Mouse (Mus musculus): ENCODE data around the gene Disp3. TPM values are rescaled to one million over a fixed set of nuclear protein-coding genes. Genes with fewer than 3 reads are reported as not detected.

The Disp3 gene
- polyA plus RNA-seq, 1 experiment: 28.4 TPM

GRCm38 (mm10) chr4:148240387-148240786 lies 47.4 kb downstream of the Disp3 start:
- DNase-seq (ENCODE audit: low read depth): peak; percentile 79
- TF ChIP-seq CTCF (IDR thresholded peaks at IDR 0.05; ENCODE audit: borderline replicate concordance, extremely low read depth, insufficient read depth, insufficient read length): no peak
- no peak for TF ChIP-seq POLR2A (IDR thresholded peaks at IDR 0.05; ENCODE audit: borderline replicate concordance, extremely low read depth, insufficient read depth, insufficient read length, poor library complexity, severe bottlenecking)

GRCm38 (mm10) chr4:148239474-148240130 lies 48.2 kb downstream of the Disp3 start:
- no peak for TF ChIP-seq POLR2A (IDR thresholded peaks at IDR 0.05; ENCODE audit: borderline replicate concordance, extremely low read depth, insufficient read depth, insufficient read length, poor library complexity, severe bottlenecking)
- TF ChIP-seq CTCF (IDR thresholded peaks at IDR 0.05; ENCODE audit: borderline replicate concordance, extremely low read depth, insufficient read depth, insufficient read length): no peak
- DNase-seq (ENCODE audit: low read depth): peak; percentile 81

DNA sequence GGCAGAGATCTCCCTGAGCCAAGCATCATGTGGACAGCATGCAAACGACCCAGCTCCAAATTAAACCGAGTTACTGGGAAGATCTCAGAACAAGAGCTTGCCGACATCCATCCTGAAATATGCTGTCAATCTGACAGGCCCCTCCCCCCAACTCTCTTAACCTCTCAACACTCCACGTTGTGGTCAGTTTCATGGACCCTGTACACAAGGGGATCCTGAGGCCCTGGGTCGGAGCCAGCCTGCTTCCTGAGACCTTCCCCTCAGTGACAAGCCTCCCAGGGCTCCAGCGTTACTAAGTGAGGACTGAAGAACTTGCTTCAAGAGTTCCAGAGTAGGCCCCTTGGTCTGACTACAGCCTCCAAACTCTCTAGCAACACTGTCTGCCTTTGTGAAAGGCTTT lies 48.8 kb downstream of the Disp3 start:
- TF ChIP-seq CTCF (IDR thresholded peaks at IDR 0.05; ENCODE audit: borderline replicate concordance, extremely low read depth, insufficient read depth, insufficient read length): no peak
- TF ChIP-seq POLR2A (IDR thresholded peaks at IDR 0.05; ENCODE audit: borderline replicate concordance, extremely low read depth, insufficient read depth, insufficient read length, poor library complexity, severe bottlenecking): no peak
- no peak for DNase-seq (ENCODE audit: low read depth)

DNA sequence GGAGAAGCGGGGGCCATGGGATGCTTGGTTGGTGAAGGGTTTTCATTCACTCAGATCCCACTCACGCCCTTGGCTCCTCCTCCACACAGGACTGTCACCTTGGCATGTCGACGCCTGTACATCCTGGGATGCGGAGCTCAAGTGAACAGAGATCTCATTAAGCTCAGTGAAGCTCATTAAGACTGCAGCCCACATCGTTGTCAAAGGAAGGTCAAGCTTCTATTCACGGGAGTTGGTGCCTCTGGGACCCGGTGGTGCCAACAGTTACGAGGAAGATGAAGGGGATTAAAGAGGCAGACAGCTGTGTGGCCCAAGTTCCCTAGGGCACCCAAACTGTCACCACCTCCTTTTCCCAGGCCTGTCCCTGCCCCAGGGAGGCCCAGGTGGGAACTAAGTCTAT lies 49.5 kb downstream of the Disp3 start:
- TF ChIP-seq CTCF (IDR thresholded peaks at IDR 0.05; ENCODE audit: borderline replicate concordance, extremely low read depth, insufficient read depth, insufficient read length) (no peak), POLR2A (IDR thresholded peaks at IDR 0.05; ENCODE audit: borderline replicate concordance, extremely low read depth, insufficient read depth, insufficient read length, poor library complexity, severe bottlenecking) (no peak)
- peak; percentile 55 for DNase-seq (ENCODE audit: low read depth)

DNA sequence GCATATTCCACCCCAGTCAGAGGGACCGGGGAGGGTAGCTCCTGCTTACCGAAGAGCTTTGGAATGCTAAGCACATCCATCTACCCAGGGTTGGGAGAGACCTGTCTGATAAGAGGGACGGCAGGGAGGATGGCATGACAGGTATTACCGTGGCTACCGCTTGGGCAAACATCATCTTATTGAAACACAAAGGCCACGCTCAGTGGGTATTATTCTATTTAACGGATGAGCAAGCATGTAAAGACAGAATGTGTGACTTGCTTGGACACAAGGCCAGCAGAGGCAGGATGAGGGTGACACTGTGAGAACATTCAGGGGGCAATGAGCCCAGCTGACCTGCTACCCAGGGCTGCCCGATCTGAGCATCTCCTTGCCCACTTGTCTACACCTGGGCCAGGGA lies 51.1 kb downstream of the Disp3 start:
- TF ChIP-seq POLR2A (IDR thresholded peaks at IDR 0.05; ENCODE audit: borderline replicate concordance, extremely low read depth, insufficient read depth, insufficient read length, poor library complexity, severe bottlenecking) (no peak), CTCF (IDR thresholded peaks at IDR 0.05; ENCODE audit: borderline replicate concordance, extremely low read depth, insufficient read depth, insufficient read length) (no peak)
- no peak for DNase-seq (ENCODE audit: low read depth)

GRCm38 (mm10) chr4:148233061-148233460 lies 54.7 kb downstream of the Disp3 start:
- TF ChIP-seq POLR2A (IDR thresholded peaks at IDR 0.05; ENCODE audit: borderline replicate concordance, extremely low read depth, insufficient read depth, insufficient read length, poor library complexity, severe bottlenecking) (no peak), CTCF (IDR thresholded peaks at IDR 0.05; ENCODE audit: borderline replicate concordance, extremely low read depth, insufficient read depth, insufficient read length) (no peak)
- DNase-seq (ENCODE audit: low read depth): no peak

DNA sequence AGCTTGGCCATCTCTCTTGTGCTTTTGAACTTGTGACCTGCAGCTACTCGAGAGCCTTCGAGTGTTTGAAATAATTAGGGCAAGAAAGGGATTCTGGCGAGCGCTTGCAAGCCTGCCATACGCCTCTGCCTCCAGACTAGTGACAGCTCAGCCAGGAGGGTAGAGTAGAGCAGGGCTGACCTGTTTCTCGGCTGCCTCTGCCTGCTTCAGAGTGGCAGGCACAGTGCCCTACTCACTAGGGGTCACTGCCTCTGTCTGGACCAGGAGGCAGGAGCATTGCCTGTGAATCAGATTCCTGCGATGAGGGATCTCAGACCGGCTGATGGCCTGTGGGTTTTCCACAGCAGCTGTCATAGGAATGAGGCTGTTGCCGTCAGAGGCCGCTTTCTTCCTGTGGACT lies 55.1 kb downstream of the Disp3 start:
- no peak for DNase-seq (ENCODE audit: low read depth)
- TF ChIP-seq POLR2A (IDR thresholded peaks at IDR 0.05; ENCODE audit: borderline replicate concordance, extremely low read depth, insufficient read depth, insufficient read length, poor library complexity, severe bottlenecking) (no peak), CTCF (IDR thresholded peaks at IDR 0.05; ENCODE audit: borderline replicate concordance, extremely low read depth, insufficient read depth, insufficient read length) (no peak)

DNA sequence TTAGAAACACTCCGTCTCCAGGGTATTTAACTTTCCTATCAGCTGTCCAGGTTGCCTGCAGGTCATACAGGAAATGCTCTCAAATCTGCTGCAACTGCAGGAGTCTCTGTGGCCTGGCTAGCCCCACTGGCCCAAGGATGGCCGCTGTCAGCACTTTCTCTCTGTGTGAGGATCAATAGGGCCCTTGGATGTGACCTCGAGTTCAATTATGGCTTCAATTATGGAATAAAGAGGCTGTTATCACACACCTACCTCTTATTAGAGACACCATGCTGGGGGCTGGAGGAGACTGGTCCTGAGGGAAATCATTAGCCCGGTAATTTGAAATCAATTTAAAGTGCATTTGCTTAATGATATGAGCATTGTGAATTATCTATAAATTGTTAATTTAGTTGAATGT lies 55.6 kb downstream of the Disp3 start:
- no peak for DNase-seq (ENCODE audit: low read depth)

DNA sequence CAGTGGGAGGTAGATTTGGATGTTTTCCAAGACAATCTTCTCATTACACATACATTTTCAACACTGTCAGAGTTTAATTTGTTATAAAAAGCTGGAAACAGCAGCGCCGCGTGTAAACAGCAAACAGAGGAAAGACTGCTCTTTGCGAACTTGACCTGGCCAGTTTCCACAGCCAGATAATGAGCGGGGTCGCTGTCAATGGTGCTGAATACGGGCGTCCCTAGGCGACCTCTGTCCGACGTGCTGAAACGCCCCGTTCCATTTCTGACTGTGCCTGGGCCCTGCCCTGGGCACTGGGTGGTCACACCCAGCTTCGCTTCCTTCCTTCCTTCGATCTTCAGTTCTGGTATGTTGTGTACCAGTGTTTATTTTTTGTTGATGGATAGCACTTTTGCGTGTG lies 58.1 kb downstream of the Disp3 start:
- TF ChIP-seq POLR2A (IDR thresholded peaks at IDR 0.05; ENCODE audit: borderline replicate concordance, extremely low read depth, insufficient read depth, insufficient read length, poor library complexity, severe bottlenecking): no peak
- TF ChIP-seq CTCF (IDR thresholded peaks at IDR 0.05; ENCODE audit: borderline replicate concordance, extremely low read depth, insufficient read depth, insufficient read length): no peak
- DNase-seq (ENCODE audit: low read depth): peak; percentile 57

More for the DNA sequence above, 55.6 kb downstream of the Disp3 start:
- TF ChIP-seq POLR2A (IDR thresholded peaks at IDR 0.05; ENCODE audit: borderline replicate concordance, extremely low read depth, insufficient read depth, insufficient read length, poor library complexity, severe bottlenecking) (no peak), CTCF (IDR thresholded peaks at IDR 0.05; ENCODE audit: borderline replicate concordance, extremely low read depth, insufficient read depth, insufficient read length) (no peak)

GRCm38 (mm10) chr4:148222983-148223382 lies 64.8 kb downstream of the Disp3 start:
- TF ChIP-seq CTCF (IDR thresholded peaks at IDR 0.05; ENCODE audit: borderline replicate concordance, extremely low read depth, insufficient read depth, insufficient read length): no peak
- no peak for DNase-seq (ENCODE audit: low read depth)

DNA sequence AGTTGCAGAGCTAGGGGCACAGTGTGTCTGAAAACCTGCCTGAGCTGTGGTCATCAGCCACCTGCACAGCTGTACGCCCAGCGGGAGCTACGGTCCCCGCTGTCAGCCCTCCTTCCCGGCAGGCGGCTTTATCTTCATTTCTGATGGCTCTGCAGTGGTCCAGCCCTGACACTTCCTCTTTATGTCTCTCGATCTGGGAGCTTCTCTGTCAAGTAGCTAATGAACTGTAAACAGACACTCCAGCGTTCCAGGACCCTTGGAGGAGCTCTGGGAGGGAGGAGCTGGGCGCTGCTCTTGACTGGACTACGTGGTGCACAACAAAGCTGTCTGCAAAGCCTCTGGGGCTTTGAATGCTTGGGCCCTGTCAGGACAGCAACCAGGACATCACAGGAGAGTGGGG lies 67.1 kb downstream of the Disp3 start:
- DNase-seq (ENCODE audit: low read depth): no peak

GRCm38 (mm10) chr4:148218238-148218637 lies 69.5 kb downstream of the Disp3 start:
- no peak for TF ChIP-seq POLR2A (IDR thresholded peaks at IDR 0.05; ENCODE audit: borderline replicate concordance, extremely low read depth, insufficient read depth, insufficient read length, poor library complexity, severe bottlenecking)
- no peak for TF ChIP-seq CTCF (IDR thresholded peaks at IDR 0.05; ENCODE audit: borderline replicate concordance, extremely low read depth, insufficient read depth, insufficient read length)
- DNase-seq (ENCODE audit: low read depth): peak; percentile 53

More for the DNA sequence above, 67.1 kb downstream of the Disp3 start:
- TF ChIP-seq CTCF (IDR thresholded peaks at IDR 0.05; ENCODE audit: borderline replicate concordance, extremely low read depth, insufficient read depth, insufficient read length): no peak
- TF ChIP-seq POLR2A (IDR thresholded peaks at IDR 0.05; ENCODE audit: borderline replicate concordance, extremely low read depth, insufficient read depth, insufficient read length, poor library complexity, severe bottlenecking): no peak

Measured in brain, embryonic 14.5 days (tissue).